Mouse (Mus musculus) cerebellum, adult 2 months (tissue): ENCODE data around the gene 2610301B20Rik.

ENCODE experiments used
- CTCF ChIP-seq: fragments of 200-500 bp; IDR thresholded peaks from 2 replicates; pipeline ENCODE4 v1.5.1; 2011; ENCODE audit warnings: low read depth, mild to moderate bottlenecking, control low read depth, low read length, moderate library complexity, borderline replicate concordance; ENCODE audit not compliant: insufficient read depth
- POLR2A ChIP-seq: fragments of 200-500 bp; IDR thresholded peaks from 2 replicates; pipeline ENCODE4 v1.6.1; 2011; ENCODE audit warnings: low read length, control low read depth, borderline replicate concordance; ENCODE audit not compliant: insufficient read depth

GRCm38 (mm10) chr4:10873549-10873919, 764 bp upstream of the 2610301B20Rik start:
- TF ChIP-seq CTCF (no peak), POLR2A (no peak)
